Mouse (Mus musculus): ENCODE measurements around the gene Thoc3.

GRCm38 (mm10) chr13:54411656-54412055, 57.0 kb downstream of the Thoc3 start:
- TF ChIP-seq CTCF (IDR thresholded peaks at IDR 0.05; ENCODE audit: low read depth), result no peak
- no peak for TF ChIP-seq EP300 (IDR thresholded peaks at IDR 0.05; ENCODE audit: low read depth)

All from liver, postnatal 0 days (tissue).